Mouse (Mus musculus) heart, embryonic 14.5 days (tissue): ENCODE data around the gene Map4k3. TPM values are rescaled to one million over a fixed set of nuclear protein-coding genes. Genes with fewer than 3 reads are reported as not detected.

Experiments
- ATAC-seq: fragments of 200-750 bp; cut with Nextera tagmentation; 2 replicates; pipeline ENCODE4 v1.8.0; 2017; ENCODE audit warnings: low read depth, moderate TSS enrichment; ENCODE audit not compliant: insufficient number of reproducible peaks, insufficient read depth, low FRiP score
- H3K27ac ChIP-seq, 2 experiments: fragments of 200-500 bp in 1 of 2; fragments of 300-500 bp in 1 of 2; sonication (generic) in 1 of 2; replicated peaks in 1 of 2; 2 replicates each; pipeline ENCODE4 v1.5.1; 2012 to 2014; ENCODE audit warnings: low read depth in 2 of 2, low read length in 2 of 2, control low read depth in 1 of 2, mild to moderate bottlenecking in 1 of 2, mixed read lengths in 1 of 2; ENCODE audit not compliant: control insufficient read depth in 1 of 2, insufficient read depth in 1 of 2
- H3K27me3 ChIP-seq: fragments of 300-500 bp; sonication (generic); 2 replicates; pipeline ENCODE4 v1.6.1; 2014; ENCODE audit warnings: mild to moderate bottlenecking, low read length, control low read depth; ENCODE audit not compliant: control insufficient read depth, insufficient read depth
- H3K36me3 ChIP-seq: fragments of 300-500 bp; sonication (generic); 2 replicates; pipeline ENCODE4 v1.6.1; 2014; ENCODE audit warnings: mild to moderate bottlenecking, control low read depth, low read length, mixed read lengths; ENCODE audit not compliant: control insufficient read depth, insufficient read depth
- H3K4me1 ChIP-seq, 2 experiments: fragments of 200-500 bp in 1 of 2; fragments of 300-500 bp in 1 of 2; sonication (generic) in 1 of 2; 2 replicates each; pipeline ENCODE4 v1.6.1; 2012 to 2014; ENCODE audit warnings: low read length in 2 of 2, control low read depth in 1 of 2, mixed read lengths in 1 of 2; ENCODE audit not compliant: control insufficient read depth in 2 of 2, insufficient read depth in 2 of 2
- H3K4me2 ChIP-seq: fragments of 300-500 bp; sonication (generic); 2 replicates; pipeline ENCODE4 v1.6.1; 2014; ENCODE audit warnings: mild to moderate bottlenecking, low read length
- H3K4me3 ChIP-seq, 2 experiments: fragments of 200-500 bp in 1 of 2; fragments of 300-500 bp in 1 of 2; sonication (generic) in 1 of 2; 2 replicates each; pipeline ENCODE4 v1.5.1; 2012 to 2014; ENCODE audit warnings: low read length in 2 of 2, mild to moderate bottlenecking in 2 of 2, control low read depth in 1 of 2, low read depth in 1 of 2, moderate library complexity in 1 of 2; ENCODE audit not compliant: control insufficient read depth in 1 of 2, insufficient read depth in 1 of 2
- H3K9ac ChIP-seq: fragments of 300-500 bp; sonication (generic); 2 replicates; pipeline ENCODE4 v1.6.1; 2014; ENCODE audit warnings: mild to moderate bottlenecking, low read length
- H3K9me3 ChIP-seq: fragments of 300-500 bp; sonication (generic); 2 replicates; pipeline ENCODE4 v1.6.1; 2016; ENCODE audit warnings: low read length, control low read depth; ENCODE audit not compliant: control insufficient read depth
- WGBS: fragments of 180-500 bp; shearing (Covaris S2); extraction: QIAGEN DNeasy Blood & Tissue Kit; methylation state at CpG from one replicate; pipeline ENCODE4 v1.1.7; 2014; 5-methylcytosine and 5-hydroxymethylcytosine counted together
- polyA plus RNA-seq: library from polyadenylated mRNA; unstranded; fragments of >200 nt; fragmentation: Nextera tagmentation; extraction: Ambion mirVana; gene quantifications from 2 replicates; pipeline ENCODE4 v1.2.1, GENCODE M21; 2014

Map4k3 gene
- polyA plus RNA-seq, 1 experiment from 2014 or later, result 29.1 TPM

GRCm38 (mm10) chr17:80698191-80698901 lies 29.9 kb downstream of the Map4k3 start:
- Histone ChIP-seq H3K4me2 (no peak overlapping the region), H3K4me1 (peaks cover 27 to 57% of the 10 kb centered on the region in 2 experiments), H3K9ac (peak overlapping the region; percentile 27; the same call in 1 of the 2 replicates), H3K36me3 (no peaks in the 10 kb centered on the region), H3K27me3 (no peaks in the 10 kb centered on the region), H3K27ac (no peak overlapping the region), H3K9me3 (no peaks in the 10 kb centered on the region), H3K4me3 (no peak overlapping the region)
- no peak for ATAC-seq
- 46% methylated on average over 12 of the region's 12 CpGs for WGBS

GRCm38 (mm10) chr17:80696956-80697355 lies 31.3 kb downstream of the Map4k3 start:
- ATAC-seq, result peak; percentile 26; the same call in 1 of the 2 replicates

GRCm38 (mm10) chr17:80696210-80696609 lies 32.1 kb downstream of the Map4k3 start:
- H3K4me1 ChIP-seq, result peaks cover 27 to 58% of the 10 kb centered on the region in 2 experiments
- H3K9ac ChIP-seq, result no peak overlapping the region

More at GRCm38 (mm10) chr17:80696956-80697355, 31.3 kb downstream of the Map4k3 start:
- H3K36me3 ChIP-seq, result no peaks in the 10 kb centered on the region
- no peak overlapping the region for H3K27ac ChIP-seq
- H3K9me3 ChIP-seq, result no peaks in the 10 kb centered on the region
- no peaks in the 10 kb centered on the region for H3K27me3 ChIP-seq
- no peak overlapping the region for H3K4me2 ChIP-seq
- no peak overlapping the region for H3K4me3 ChIP-seq
- H3K9ac ChIP-seq, result no peak overlapping the region
- 91% methylated on average over 5 of the region's 5 CpGs for WGBS
- peaks cover 27 to 62% of the 10 kb centered on the region in 2 experiments for H3K4me1 ChIP-seq

DNA sequence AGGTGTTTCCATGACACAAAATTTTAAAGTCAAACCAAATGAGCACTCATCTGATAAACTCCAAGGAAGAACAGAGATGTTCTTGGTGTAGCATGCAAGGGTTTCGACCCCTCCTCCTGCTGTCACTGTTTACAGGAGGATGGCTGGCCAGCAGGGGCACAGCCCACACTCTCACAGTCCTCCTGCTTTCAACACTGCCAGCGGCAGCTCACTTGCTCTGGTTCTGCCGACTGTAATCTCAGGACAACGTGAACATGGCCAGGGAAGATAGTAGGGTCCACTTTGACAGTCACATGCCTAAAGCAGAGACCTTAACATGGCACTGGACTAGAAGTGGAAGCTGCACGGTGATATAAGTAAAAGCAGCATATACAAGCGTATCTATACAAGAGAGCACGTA lies 34.6 kb downstream of the Map4k3 start:
- no peaks in the 10 kb centered on the region for H3K36me3 ChIP-seq
- WGBS, result 16% methylated on average over 7 of the region's 7 CpGs
- peak overlapping the region in 1 of 2 experiments; percentile 18; a peak in 2 of 4 replicates for H3K4me3 ChIP-seq
- H3K9ac ChIP-seq, result peak overlapping the region; percentile 51; the same call in 1 of the 2 replicates
- peak overlapping the region; percentile 56 for H3K4me2 ChIP-seq
- no peaks in the 10 kb centered on the region for H3K9me3 ChIP-seq
- H3K27ac ChIP-seq, result peak overlapping the region; percentile 43 to 71
- H3K27me3 ChIP-seq, result no peaks in the 10 kb centered on the region
- peaks cover 21 to 47% of the 10 kb centered on the region in 2 experiments for H3K4me1 ChIP-seq
- ATAC-seq, result peak; percentile 66

More at GRCm38 (mm10) chr17:80696210-80696609, 32.1 kb downstream of the Map4k3 start:
- no peak for ATAC-seq
- no peaks in the 10 kb centered on the region for H3K27me3 ChIP-seq
- 63% methylated on average over 6 of the region's 6 CpGs for WGBS
- no peak overlapping the region for H3K4me2 ChIP-seq
- no peaks in the 10 kb centered on the region for H3K9me3 ChIP-seq
- no peaks in the 10 kb centered on the region for H3K36me3 ChIP-seq
- H3K27ac ChIP-seq, result no peak overlapping the region; a peak in 1 of 4 replicates
- no peak overlapping the region for H3K4me3 ChIP-seq

DNA sequence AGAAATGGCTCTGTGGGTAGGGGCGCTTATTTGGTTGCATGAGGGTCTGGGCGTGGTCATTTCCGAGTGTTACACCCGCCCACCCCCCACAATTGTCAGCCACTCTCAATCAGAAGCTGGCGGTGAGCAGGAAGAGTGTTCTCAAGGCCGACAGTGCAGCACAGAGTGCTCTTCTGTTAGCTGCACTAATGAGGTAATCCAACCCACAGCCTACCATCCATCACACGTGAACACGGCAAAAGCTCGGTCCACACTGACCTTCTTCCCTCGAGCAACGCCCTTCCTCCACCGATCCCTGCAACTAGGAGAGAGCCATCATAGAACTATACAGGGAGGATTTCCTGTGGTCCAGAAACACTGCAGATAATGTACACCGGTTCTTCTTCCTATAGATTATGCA lies 36.1 kb downstream of the Map4k3 start:
- Histone ChIP-seq H3K4me3 (no peak overlapping the region), H3K27me3 (no peaks in the 10 kb centered on the region), H3K4me1 (peaks cover 14 to 37% of the 10 kb centered on the region in 2 experiments), H3K9me3 (no peaks in the 10 kb centered on the region), H3K9ac (no peak overlapping the region), H3K36me3 (no peaks in the 10 kb centered on the region), H3K27ac (no peak overlapping the region), H3K4me2 (no peak overlapping the region)
- WGBS, result 75% methylated on average over 13 of the region's 13 CpGs
- no peak for ATAC-seq

- Histone ChIP-seq H3K4me3 (no peak overlapping the region), H3K9me3 (no peaks in the 10 kb centered on the region), H3K27me3 (no peaks in the 10 kb centered on the region), H3K36me3 (no peaks in the 10 kb centered on the region), H3K4me2 (no peak overlapping the region), H3K9ac (no peak overlapping the region), H3K27ac (no peak overlapping the region), H3K4me1 (peaks cover 1 to 17% of the 10 kb centered on the region in 2 experiments; a peak in 3 of 4 replicates)
- 95% methylated on average over 11 of the region's 11 CpGs for WGBS
- ATAC-seq, result no peak
Measured at GRCm38 (mm10) chr17:80688701-80689100, 39.6 kb downstream of the Map4k3 start.

- no peaks in the 10 kb centered on the region for H3K36me3 ChIP-seq
- H3K4me1 ChIP-seq, result peaks cover 4 to 20% of the 10 kb centered on the region in 2 experiments
- H3K9ac ChIP-seq, result no peak overlapping the region
- H3K4me2 ChIP-seq, result no peak overlapping the region
- H3K27me3 ChIP-seq, result no peaks in the 10 kb centered on the region
- no peak overlapping the region for H3K4me3 ChIP-seq
- H3K9me3 ChIP-seq, result no peaks in the 10 kb centered on the region
- no peak overlapping the region for H3K27ac ChIP-seq
- no peak for ATAC-seq
- WGBS, result 91% methylated on average over 5 of the region's 5 CpGs
Measured at GRCm38 (mm10) chr17:80686066-80686465, 42.2 kb downstream of the Map4k3 start.
